Mouse (Mus musculus): Measurements from ENCODE around the gene Gsc. TPM values are rescaled to one million over a fixed set of nuclear protein-coding genes. Genes with fewer than 3 reads are reported as not detected.

Gsc gene
- not detected in 2 replicates for total RNA-seq (2014; rRNA removed)
- 0.13 and 1.4 TPM in 2 replicates for polyA plus RNA-seq (2015; fragmentation: Nextera tagmentation; extraction: Ambion mirVana)

DNA sequence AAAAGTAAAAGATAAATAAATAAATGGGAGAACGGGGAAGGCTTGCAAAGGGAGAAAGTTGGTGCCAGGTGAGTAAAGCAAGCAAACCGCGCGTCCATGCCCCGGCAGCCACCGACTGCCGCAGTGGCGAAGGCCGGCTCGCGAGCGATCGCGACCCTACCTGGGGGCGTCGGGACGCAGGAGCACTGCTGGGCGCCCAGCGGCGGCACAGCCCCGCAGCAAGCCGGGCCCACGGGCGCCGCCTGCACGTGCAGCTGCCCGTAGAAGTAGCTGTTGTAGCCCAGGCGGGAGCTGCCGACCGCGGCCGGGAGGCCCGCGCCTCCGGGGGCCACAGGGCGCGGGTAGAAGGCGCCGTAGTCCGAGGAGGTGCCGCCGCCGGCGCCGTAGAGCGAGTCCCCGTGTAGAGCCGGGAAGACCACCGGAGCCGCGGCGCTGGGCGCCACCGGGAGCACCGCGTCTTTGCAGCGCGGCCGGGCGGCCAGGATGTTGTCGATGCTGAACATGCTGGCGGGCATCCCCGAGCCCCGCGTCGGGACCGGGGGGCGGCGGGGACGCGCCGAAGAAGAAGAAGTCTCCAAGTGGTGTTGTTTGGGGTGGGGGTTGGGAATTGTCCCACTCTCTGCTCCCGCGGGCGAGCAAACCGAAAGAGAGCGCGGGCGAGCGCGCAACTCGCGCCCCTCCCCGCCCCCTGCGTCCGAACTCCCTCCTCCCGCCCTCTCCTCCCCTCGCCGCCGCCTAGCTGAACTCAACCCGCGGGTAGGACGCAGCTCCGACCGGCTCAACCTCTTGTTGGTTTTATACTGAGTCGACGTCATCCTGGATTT lies at the start of gene Gsc:
TSS of gene Gsc (minus strand) at position 730 of the 824 bp plus-strand sequence.
- H3K27me3 ChIP-seq (ENCODE audit: insufficient read depth, low read length): peaks cover 50% of the 10 kb centered on the region
- no peak for TF ChIP-seq CTCF (IDR thresholded peaks at IDR 0.05)
- ATAC-seq (ENCODE audit: low FRiP score): peak; percentile 33; the same call in 1 of the 2 replicates

DNA sequence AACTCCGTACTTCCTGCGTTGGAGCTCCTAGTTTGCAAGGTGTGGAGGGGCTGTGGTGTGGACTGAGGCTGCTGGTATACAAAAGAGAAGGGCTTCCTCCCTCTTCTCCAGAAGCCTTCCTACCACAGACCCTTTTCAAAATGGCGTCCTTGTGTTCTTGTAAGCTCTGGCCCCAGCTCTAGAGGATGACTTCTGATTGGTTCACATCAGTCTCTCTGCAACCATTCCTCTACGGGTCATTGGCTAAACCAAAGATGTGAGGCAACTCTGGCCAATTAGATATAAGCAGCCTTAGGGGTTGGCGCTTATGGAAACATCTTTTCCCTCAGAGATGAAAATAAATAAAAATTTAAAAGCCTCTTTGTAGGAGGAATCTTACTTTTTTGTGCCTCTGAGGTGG lies 46.6 kb upstream of the Gsc start:
- Histone ChIP-seq H3K4me2 (ENCODE audit: low read depth, low read length, poor library complexity, severe bottlenecking) (no peak overlapping the region), H3K9ac (replicated peaks; ENCODE audit: low read length, poor library complexity, severe bottlenecking) (no peak overlapping the region), H3K27me3 (ENCODE audit: insufficient read depth, low read length) (no peaks in the 10 kb centered on the region), H3K27ac (ENCODE audit: low read depth, low read length) (no peak overlapping the region), H3K4me1 (ENCODE audit: insufficient read depth, low read length) (no peaks in the 10 kb centered on the region), H3K36me3 (ENCODE audit: insufficient read depth, low read length) (no peaks in the 10 kb centered on the region), H3K9me3 (ENCODE audit: low read length) (no peaks in the 10 kb centered on the region; the same call in 1 of the 2 replicates), H3K4me3 (ENCODE audit: low read depth, low read length) (no peak overlapping the region)
- TF ChIP-seq CTCF (IDR thresholded peaks at IDR 0.05): no peak
- no peak for DNase-seq (ENCODE audit: low spot score)
- ATAC-seq (ENCODE audit: low FRiP score): no peak
- 90% methylated on average over 5 of the region's 5 CpGs for WGBS

More for the DNA sequence above, at the start of gene Gsc:
- no peak within 1 kb of the TSS for H3K27ac ChIP-seq (ENCODE audit: low read depth, low read length)
- H3K4me1 ChIP-seq (ENCODE audit: insufficient read depth, low read length): no peaks in the 10 kb centered on the region; the same call in 1 of the 2 replicates
- H3K4me3 ChIP-seq (ENCODE audit: low read depth, low read length): peak within 1 kb of the TSS; percentile 33
- H3K9ac ChIP-seq (replicated peaks; ENCODE audit: low read length, poor library complexity, severe bottlenecking): no peak within 1 kb of the TSS
- no peaks in the 10 kb centered on the region for H3K9me3 ChIP-seq (ENCODE audit: low read length)
- H3K36me3 ChIP-seq (ENCODE audit: insufficient read depth, low read length): no peaks in the 10 kb centered on the region
- peak within 1 kb of the TSS; percentile 52 for H3K4me2 ChIP-seq (ENCODE audit: low read depth, low read length, poor library complexity, severe bottlenecking)
- under 1% methylated on average over 79 of the region's 97 CpGs for WGBS
- DNase-seq (ENCODE audit: low spot score): no peak

- TF ChIP-seq CTCF (IDR thresholded peaks at IDR 0.05): no peak
- H3K9me3 ChIP-seq (ENCODE audit: low read length): no peaks in the 10 kb centered on the region
- H3K36me3 ChIP-seq (ENCODE audit: insufficient read depth, low read length): no peaks in the 10 kb centered on the region
- no peaks in the 10 kb centered on the region for H3K4me1 ChIP-seq (ENCODE audit: insufficient read depth, low read length)
- no peak for ATAC-seq (ENCODE audit: low FRiP score)
- no peak overlapping the region for H3K27ac ChIP-seq (ENCODE audit: low read depth, low read length)
- H3K4me2 ChIP-seq (ENCODE audit: low read depth, low read length, poor library complexity, severe bottlenecking): no peak overlapping the region
- DNase-seq (ENCODE audit: low spot score): no peak
- no peak overlapping the region for H3K9ac ChIP-seq (replicated peaks; ENCODE audit: low read length, poor library complexity, severe bottlenecking)
- 22% methylated on average over 7 of the region's 7 CpGs for WGBS
- no peak overlapping the region for H3K4me3 ChIP-seq (ENCODE audit: low read depth, low read length)
- no peaks in the 10 kb centered on the region for H3K27me3 ChIP-seq (ENCODE audit: insufficient read depth, low read length)
These were observed 34.8 kb upstream of the Gsc start for GRCm38 (mm10) chr12:104507911-104508310.

GRCm38 (mm10) chr12:104492009-104492408 lies 18.9 kb upstream of the Gsc start:
- no peak overlapping the region for H3K9ac ChIP-seq (replicated peaks; ENCODE audit: low read length, poor library complexity, severe bottlenecking)
- TF ChIP-seq CTCF (IDR thresholded peaks at IDR 0.05): no peak
- 58% methylated on average over 6 of the region's 6 CpGs for WGBS
- H3K4me3 ChIP-seq (ENCODE audit: low read depth, low read length): no peak overlapping the region
- H3K4me1 ChIP-seq (ENCODE audit: insufficient read depth, low read length): no peaks in the 10 kb centered on the region
- ATAC-seq (ENCODE audit: low FRiP score) (no peak), DNase-seq (ENCODE audit: low spot score) (peak; percentile 49)
- H3K36me3 ChIP-seq (ENCODE audit: insufficient read depth, low read length): no peaks in the 10 kb centered on the region
- no peaks in the 10 kb centered on the region for H3K9me3 ChIP-seq (ENCODE audit: low read length)
- H3K4me2 ChIP-seq (ENCODE audit: low read depth, low read length, poor library complexity, severe bottlenecking): no peak overlapping the region
- no peak overlapping the region for H3K27ac ChIP-seq (ENCODE audit: low read depth, low read length)
- no peaks in the 10 kb centered on the region; the same call in 1 of the 2 replicates for H3K27me3 ChIP-seq (ENCODE audit: insufficient read depth, low read length)

DNA sequence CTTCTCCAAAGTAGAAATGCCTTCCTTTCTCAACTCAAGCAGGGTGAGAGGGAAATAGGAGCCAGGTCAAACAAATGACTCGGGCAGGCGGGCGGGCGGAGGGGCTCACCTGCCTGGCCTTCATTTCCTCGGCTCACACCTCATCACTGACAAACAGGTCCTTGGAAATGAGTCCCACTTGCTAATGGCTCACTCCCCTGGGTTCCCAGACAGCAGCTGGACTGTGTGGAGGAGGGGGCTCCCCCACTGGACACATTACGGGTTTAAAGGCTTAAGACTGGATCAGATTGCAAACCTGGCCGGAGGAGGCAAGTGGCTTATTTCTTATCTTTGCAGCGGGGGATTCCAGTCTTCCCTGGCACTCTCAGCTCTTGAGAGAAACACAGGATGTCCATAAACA lies 13.1 kb upstream of the Gsc start:
- Histone ChIP-seq H3K27ac (ENCODE audit: low read depth, low read length) (no peak overlapping the region), H3K9ac (replicated peaks; ENCODE audit: low read length, poor library complexity, severe bottlenecking) (no peak overlapping the region), H3K27me3 (ENCODE audit: insufficient read depth, low read length) (peaks cover 4% of the 10 kb centered on the region; the same call in 1 of the 2 replicates), H3K4me3 (ENCODE audit: low read depth, low read length) (no peak overlapping the region), H3K9me3 (ENCODE audit: low read length) (no peaks in the 10 kb centered on the region), H3K36me3 (ENCODE audit: insufficient read depth, low read length) (no peaks in the 10 kb centered on the region), H3K4me2 (ENCODE audit: low read depth, low read length, poor library complexity, severe bottlenecking) (no peak overlapping the region), H3K4me1 (ENCODE audit: insufficient read depth, low read length) (no peaks in the 10 kb centered on the region)
- no peak for ATAC-seq (ENCODE audit: low FRiP score)
- TF ChIP-seq CTCF (IDR thresholded peaks at IDR 0.05): no peak
- DNase-seq (ENCODE audit: low spot score): no peak
- 54% methylated on average over 8 of the region's 8 CpGs for WGBS

DNA sequence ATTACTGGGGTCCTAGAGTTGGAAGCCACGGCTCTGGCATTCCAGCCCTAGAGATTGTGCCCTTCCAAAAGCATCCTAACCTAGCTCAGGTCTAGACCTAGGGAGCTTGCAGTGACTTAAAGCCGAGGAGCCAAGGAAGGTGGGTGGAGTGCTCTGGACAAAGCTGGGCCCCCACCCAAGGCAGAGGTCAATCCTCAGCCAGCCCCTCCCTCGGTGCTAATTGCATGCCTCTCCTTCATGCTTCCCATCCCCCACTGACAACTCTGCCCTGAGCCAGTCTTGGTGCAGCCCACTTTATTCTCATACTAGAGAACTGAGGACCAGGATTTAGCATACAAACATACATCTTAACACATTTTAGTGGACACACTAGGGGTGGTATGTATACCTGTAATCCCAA lies 12.0 kb upstream of the Gsc start:
- H3K27me3 ChIP-seq (ENCODE audit: insufficient read depth, low read length): peaks cover 8% of the 10 kb centered on the region
- no peak overlapping the region for H3K4me3 ChIP-seq (ENCODE audit: low read depth, low read length)
- no peak overlapping the region for H3K27ac ChIP-seq (ENCODE audit: low read depth, low read length)
- TF ChIP-seq CTCF (IDR thresholded peaks at IDR 0.05): no peak
- DNase-seq (ENCODE audit: low spot score) (no peak), ATAC-seq (ENCODE audit: low FRiP score) (no peak)
- no peaks in the 10 kb centered on the region for H3K9me3 ChIP-seq (ENCODE audit: low read length)
- no peaks in the 10 kb centered on the region for H3K4me1 ChIP-seq (ENCODE audit: insufficient read depth, low read length)
- no peak overlapping the region for H3K4me2 ChIP-seq (ENCODE audit: low read depth, low read length, poor library complexity, severe bottlenecking)
- WGBS: 38% methylated on average over 3 of the region's 3 CpGs
- no peak overlapping the region for H3K9ac ChIP-seq (replicated peaks; ENCODE audit: low read length, poor library complexity, severe bottlenecking)
- no peaks in the 10 kb centered on the region for H3K36me3 ChIP-seq (ENCODE audit: insufficient read depth, low read length)
